Mouse (Mus musculus) adrenal gland, adult 18-20 months (tissue): ENCODE results near the gene Gm11568. TPM values are rescaled to one million over a fixed set of nuclear protein-coding genes. Genes with fewer than 3 reads are reported as not detected.
"Not testable (repeated sequence)": the region's sequence is repeated elsewhere in the genome, so short reads cannot be mapped to it uniquely, and the experiment has no call there.

Experiments used
- DNase-seq, 2 experiments: peaks; one replicate each; pipeline ENCODE4 v3.0.0; 2021 to 2022; ENCODE audit warnings: low spot score in 2 of 2
- long read RNA-seq, 2 experiments: library from polyadenylated mRNA; stranded (forward); transcript quantifications; one replicate each; pipeline ENCODE4 v2.0.0; 2021
- total RNA-seq, 2 experiments: library from RNA; stranded (reverse); gene quantifications; 1 replicate in 1 of 2; 2 replicates in 1 of 2; pipeline ENCODE4 v1.2.3; 2021

The Gm11568 gene
- total RNA-seq: not detected
- long read RNA-seq, experiment 1: 0 reads
- long read RNA-seq, experiment 2: 0 reads

- DNase-seq: no peak
Observed at GRCm38 (mm10) chr11:99857617-99858016, at the start of gene Gm11568. TSS of gene Gm11568 (plus strand) at chr11:99857917.

- DNase-seq: not testable (repeated sequence)
Observed at GRCm38 (mm10) chr11:99809792-99810191, 47.9 kb upstream of the Gm11568 start, which contains the start of gene Krtap4-13. TSS of gene Krtap4-13 (minus strand) at chr11:99809892.

GRCm38 (mm10) chr11:99815566-99815965 is 42.2 kb upstream of the Gm11568 start, which contains the start of gene Gm11564:
TSS of gene Gm11564 (minus strand) at chr11:99815666.
- not testable (repeated sequence) for DNase-seq

- no peak for DNase-seq
Observed at GRCm38 (mm10) chr11:99837966-99838365, 19.8 kb upstream of the Gm11568 start, which contains the start of gene 2300003K06Rik. TSS of gene 2300003K06Rik (minus strand) at chr11:99838066.

GRCm38 (mm10) chr11:99842185-99842584 is 15.5 kb upstream of the Gm11568 start:
- no peak for DNase-seq

GRCm38 (mm10) chr11:99846746-99847145 is 11.0 kb upstream of the Gm11568 start:
- no peak for DNase-seq

- DNase-seq: no peak
Observed at GRCm38 (mm10) chr11:99851508-99851907, 6.2 kb upstream of the Gm11568 start, which contains the start of gene Krtap4-16. TSS of gene Krtap4-16 (minus strand) at chr11:99851608.

- DNase-seq: no peak
Observed at GRCm38 (mm10) chr11:99854121-99854520, 3.6 kb upstream of the Gm11568 start.

GRCm38 (mm10) chr11:99858761-99859160 is 1.0 kb downstream of the Gm11568 start:
- DNase-seq: no peak

- not testable (repeated sequence) for DNase-seq
Observed at GRCm38 (mm10) chr11:99864176-99864575, 6.5 kb downstream of the Gm11568 start, which contains the start of gene Gm11559. TSS of gene Gm11559 (plus strand) at chr11:99864476.

GRCm38 (mm10) chr11:99873089-99873488 is 15.4 kb downstream of the Gm11568 start, which contains the start of gene Krtap9-1:
TSS of gene Krtap9-1 (plus strand) at chr11:99873389.
- DNase-seq: not testable (repeated sequence)

- not testable (repeated sequence) for DNase-seq
Observed at GRCm38 (mm10) chr11:99878887-99879286, 21.2 kb downstream of the Gm11568 start, which contains the start of gene Gm11567. TSS of gene Gm11567 (plus strand) at chr11:99879187.

- DNase-seq: no peak
Observed at GRCm38 (mm10) chr11:99907620-99908019, 49.9 kb downstream of the Gm11568 start, which contains the start of gene Krtap31-1. TSS of gene Krtap31-1 (plus strand) at chr11:99907920.

Other genes with a start within 250 kb of the Gm11568 start
- gene Gm11937, start 247.7 kb upstream of the Gm11568 start, total RNA-seq: not detected
- not detected for gene Krtap2-4, start 243.1 kb upstream of the Gm11568 start, total RNA-seq
- gene Gm11562, start 237.5 kb upstream of the Gm11568 start, total RNA-seq: not detected
- not detected for gene Krtap4-1, start 229.7 kb upstream of the Gm11568 start, total RNA-seq
- gene Krtap4-2, start 222.8 kb upstream of the Gm11568 start, total RNA-seq: not detected
- not detected for gene Krtap4-7, start 213.8 kb upstream of the Gm11568 start, total RNA-seq
- not detected for gene Gm11555, start 207.7 kb upstream of the Gm11568 start, total RNA-seq
- gene Gm11563, start 199.0 kb upstream of the Gm11568 start, total RNA-seq: not detected
- not detected for gene Krtap4-6, start 192.0 kb upstream of the Gm11568 start, total RNA-seq
- not detected for gene Gm14190, start 167.2 kb upstream of the Gm11568 start, total RNA-seq
- gene Gm14180, start 123.6 kb upstream of the Gm11568 start, total RNA-seq: not detected
- not detected for gene Gm11595, start 85.0 kb upstream of the Gm11568 start, total RNA-seq
- gene Krtap4-8, start 77.2 kb upstream of the Gm11568 start, total RNA-seq: not detected
- not detected for gene Krtap4-9, start 72.7 kb upstream of the Gm11568 start, total RNA-seq
- gene Gm11596, start 64.5 kb upstream of the Gm11568 start, total RNA-seq: not detected
- gene Gm11569, start 59.0 kb upstream of the Gm11568 start, total RNA-seq: not detected
- not detected for gene Gm11554, start 53.5 kb upstream of the Gm11568 start, total RNA-seq
- not detected for gene Krtap4-13, start 48.0 kb upstream of the Gm11568 start, total RNA-seq
- not detected for gene Gm11564, start 42.3 kb upstream of the Gm11568 start, total RNA-seq
- gene 2300003K06Rik, start 19.9 kb upstream of the Gm11568 start, total RNA-seq: not detected
- gene Krtap4-16, start 6.3 kb upstream of the Gm11568 start, total RNA-seq: not detected
- gene Gm11559, start 6.6 kb downstream of the Gm11568 start, total RNA-seq: not detected
- not detected for gene Krtap9-1, start 15.5 kb downstream of the Gm11568 start, total RNA-seq
- gene Gm11567, start 21.3 kb downstream of the Gm11568 start, total RNA-seq: not detected
- not detected for gene Krtap31-1, start 50.0 kb downstream of the Gm11568 start, total RNA-seq
- not detected for gene Gm11565, start 56.8 kb downstream of the Gm11568 start, total RNA-seq
- gene Krtap31-2, start 78.4 kb downstream of the Gm11568 start, total RNA-seq: not detected
- gene Krtap9-5, start 90.6 kb downstream of the Gm11568 start, total RNA-seq: not detected
- gene Krtap29-1, start 121.1 kb downstream of the Gm11568 start, total RNA-seq: not detected
- gene Krtap16-1, start 128.7 kb downstream of the Gm11568 start, total RNA-seq: not detected
- not detected for gene Krtap17-1, start 136.1 kb downstream of the Gm11568 start, total RNA-seq
- not detected for gene Krt33a, start 158.3 kb downstream of the Gm11568 start, total RNA-seq
- not detected for gene Krt33b, start 172.0 kb downstream of the Gm11568 start, total RNA-seq
- gene Krt34, start 183.6 kb downstream of the Gm11568 start, total RNA-seq: not detected
- gene Krt31, start 192.6 kb downstream of the Gm11568 start, total RNA-seq: not detected
- gene Krt32, start 230.3 kb downstream of the Gm11568 start, total RNA-seq: not detected
- not detected for gene Krt35, start 238.3 kb downstream of the Gm11568 start, total RNA-seq
- gene Krt36, start 247.7 kb downstream of the Gm11568 start, total RNA-seq: under 1 TPM; 0.43 to 0.51 TPM